Mouse (Mus musculus) hindlimb bud, embryonic 11.5 days (tissue): Measurements from ENCODE around the gene Gm13119.
"Not testable (repeated sequence)": the region's sequence is repeated elsewhere in the genome, so short reads cannot be mapped to it uniquely, and the experiment has no call there.

ENCODE experiments used
- DNase-seq: peaks from one replicate; pipeline ENCODE4 v3.0.0-alpha.2; 2012; ENCODE audit warnings: low read depth, low spot score; ENCODE audit errors: extremely low spot score

The Gm13119 gene

DNA sequence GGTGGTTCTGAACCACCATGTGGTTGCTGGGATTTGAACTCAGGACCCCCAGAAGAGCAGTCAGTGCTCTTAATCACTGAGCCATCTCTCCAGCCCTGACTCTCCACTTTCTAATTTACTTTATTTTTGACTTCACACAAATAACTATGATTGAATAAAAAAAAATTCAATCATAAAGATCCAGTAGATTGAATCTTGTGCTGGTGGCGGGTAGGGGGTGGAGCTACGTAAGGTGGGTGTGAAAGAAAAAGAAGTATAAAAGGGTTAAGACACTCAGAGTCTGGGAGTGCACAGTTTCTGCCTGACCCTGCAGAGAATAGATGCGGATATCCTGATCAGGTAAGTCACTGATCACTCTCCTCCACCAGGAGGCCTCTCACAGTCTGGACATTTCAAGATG is at the start of gene Gm13119:
Gm13119 (plus strand) TSS at position 301 of the 400 bp plus-strand sequence.
- DNase-seq, result not testable (repeated sequence)

DNA sequence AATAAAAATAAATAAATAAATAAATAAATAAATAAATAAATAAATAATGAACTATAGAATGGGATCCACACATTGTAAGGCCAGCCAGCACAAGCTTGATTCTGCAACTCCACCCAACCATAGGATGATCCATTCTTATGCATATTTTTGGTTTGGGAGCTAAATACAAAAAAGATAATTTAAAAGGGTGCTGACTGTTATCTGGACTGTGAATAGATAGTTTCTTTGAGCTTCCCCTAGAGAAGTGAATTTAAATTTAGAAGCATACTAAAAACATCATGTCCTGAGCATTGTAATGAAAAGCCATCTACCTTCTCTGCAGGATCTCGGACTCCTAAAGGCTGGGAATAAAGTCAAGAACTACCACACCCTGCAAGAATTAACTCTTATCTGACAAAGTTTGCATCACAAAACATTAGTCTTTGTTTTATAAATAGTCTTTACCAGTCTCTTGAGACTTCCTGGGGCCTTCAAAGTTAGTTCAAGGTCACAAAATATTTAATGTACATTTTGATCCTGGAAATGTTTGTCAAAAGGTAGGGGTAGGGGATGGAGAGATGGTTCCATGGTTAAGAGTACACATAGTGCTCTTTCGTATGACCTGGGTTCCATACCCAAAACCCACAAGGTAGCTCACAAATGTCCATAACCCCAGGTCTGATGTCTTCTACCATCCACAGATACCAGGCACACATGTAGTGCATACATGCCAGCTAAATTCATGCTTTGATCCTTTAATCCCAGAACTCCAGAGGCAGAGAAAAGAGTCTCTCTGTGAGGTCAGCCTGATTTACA is 44.9 kb upstream of the Gm13119 start:
- not testable (repeated sequence) for DNase-seq

DNA sequence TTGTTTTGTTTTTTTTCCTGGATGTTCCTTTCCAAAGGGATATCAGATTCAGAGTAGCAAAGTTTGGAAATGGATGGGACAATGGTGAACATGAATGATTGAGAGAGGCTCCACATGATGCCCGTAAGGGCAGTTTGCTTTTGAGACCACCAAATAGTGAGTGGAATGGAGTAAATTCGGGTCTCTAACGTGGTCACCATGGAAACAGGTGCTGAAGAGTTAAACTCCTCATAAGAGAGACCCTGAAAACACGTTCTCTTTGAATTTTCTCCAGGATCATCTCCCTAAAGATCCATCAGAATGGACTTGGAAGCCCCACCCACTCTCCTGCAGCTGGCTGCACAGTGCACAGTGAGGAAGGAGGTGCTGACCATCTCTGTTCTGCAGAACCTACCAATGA is 27.8 kb upstream of the Gm13119 start, which contains the start of gene Gm13128:
Gm13128 (plus strand) TSS at position 301 of the 400 bp plus-strand sequence.
- DNase-seq, result not testable (repeated sequence)

DNA sequence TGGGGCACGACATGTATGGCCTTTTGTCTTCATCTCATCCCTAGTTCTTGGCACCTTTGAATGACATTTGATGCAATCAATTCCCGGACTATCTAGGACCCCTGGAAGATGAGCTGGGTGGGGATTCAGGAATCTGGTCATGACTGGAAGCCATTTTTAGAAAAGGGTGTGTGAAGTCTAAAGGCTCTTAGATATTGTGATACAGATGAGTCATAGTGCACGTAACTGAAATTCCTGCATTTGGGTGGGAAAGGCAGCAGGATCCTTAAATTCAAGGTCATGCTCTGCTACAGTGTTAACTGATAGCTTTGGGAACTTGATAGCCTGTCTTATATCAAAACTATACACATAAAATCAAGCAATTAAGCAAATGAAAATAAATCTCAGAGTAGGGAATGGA is 21.9 kb upstream of the Gm13119 start:
- not testable (repeated sequence) for DNase-seq

DNA sequence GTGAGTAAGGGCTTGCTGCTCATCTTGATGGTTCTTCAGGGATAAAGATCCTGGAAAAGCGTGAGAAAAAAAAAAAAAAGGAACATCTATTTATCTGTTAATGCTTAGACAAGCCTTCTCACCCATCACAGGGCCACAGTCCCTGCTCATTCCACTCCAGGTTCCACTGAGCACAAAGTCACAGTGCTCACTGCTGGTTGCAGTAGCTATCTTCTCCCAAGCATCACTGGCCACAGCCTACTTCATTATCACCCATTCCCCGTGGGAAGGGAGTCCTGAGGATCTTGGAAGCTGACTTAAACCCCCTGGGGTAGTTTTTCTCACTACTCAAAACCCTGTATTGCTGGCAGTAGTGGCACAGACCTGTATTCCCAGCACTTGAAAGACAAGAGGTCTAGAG is 20.2 kb downstream of the Gm13119 start, which contains the start of gene Pramef20:
Pramef20 (minus strand) TSS at position 23 of the 400 bp plus-strand sequence.
- no peak for DNase-seq

DNA sequence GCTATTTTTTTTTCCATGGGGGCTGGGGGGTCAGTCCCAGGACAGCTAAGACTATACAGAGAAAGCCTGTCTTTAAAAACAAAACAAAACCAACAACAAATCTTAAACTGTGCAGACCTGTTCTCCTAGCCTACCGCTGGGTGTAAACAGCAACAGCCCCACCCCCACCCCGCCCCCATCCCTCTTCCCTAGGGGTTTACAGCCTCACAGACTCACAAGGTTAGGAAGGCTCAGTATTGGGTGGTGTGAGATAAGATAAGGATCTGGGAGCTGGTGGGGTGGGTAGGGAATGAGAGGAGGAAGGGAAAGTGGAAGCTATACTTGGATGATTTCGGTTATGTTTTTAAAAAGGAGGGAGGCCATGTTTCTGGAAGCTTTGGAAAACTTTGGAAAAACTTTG is 38.6 kb downstream of the Gm13119 start:
- no peak for DNase-seq

DNA sequence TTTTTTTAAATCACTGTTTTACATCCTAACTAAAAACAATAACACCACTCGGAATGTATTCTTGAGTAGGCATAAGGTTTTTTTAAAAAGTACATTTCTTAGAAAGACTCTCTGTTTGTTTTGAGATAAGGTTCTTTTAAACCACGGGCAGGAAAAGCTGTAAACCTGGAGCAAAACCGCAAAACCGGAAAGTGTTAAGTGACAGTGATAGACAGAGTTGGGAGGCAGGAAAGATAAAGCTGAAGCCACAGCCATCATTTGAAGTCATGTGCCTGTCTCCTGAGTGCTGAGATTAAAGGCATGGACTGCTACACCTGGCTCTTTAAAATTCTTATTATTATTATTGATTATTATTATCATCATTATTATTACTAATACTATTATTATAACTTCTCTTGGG is 45.0 kb downstream of the Gm13119 start:
- no peak for DNase-seq

DNA sequence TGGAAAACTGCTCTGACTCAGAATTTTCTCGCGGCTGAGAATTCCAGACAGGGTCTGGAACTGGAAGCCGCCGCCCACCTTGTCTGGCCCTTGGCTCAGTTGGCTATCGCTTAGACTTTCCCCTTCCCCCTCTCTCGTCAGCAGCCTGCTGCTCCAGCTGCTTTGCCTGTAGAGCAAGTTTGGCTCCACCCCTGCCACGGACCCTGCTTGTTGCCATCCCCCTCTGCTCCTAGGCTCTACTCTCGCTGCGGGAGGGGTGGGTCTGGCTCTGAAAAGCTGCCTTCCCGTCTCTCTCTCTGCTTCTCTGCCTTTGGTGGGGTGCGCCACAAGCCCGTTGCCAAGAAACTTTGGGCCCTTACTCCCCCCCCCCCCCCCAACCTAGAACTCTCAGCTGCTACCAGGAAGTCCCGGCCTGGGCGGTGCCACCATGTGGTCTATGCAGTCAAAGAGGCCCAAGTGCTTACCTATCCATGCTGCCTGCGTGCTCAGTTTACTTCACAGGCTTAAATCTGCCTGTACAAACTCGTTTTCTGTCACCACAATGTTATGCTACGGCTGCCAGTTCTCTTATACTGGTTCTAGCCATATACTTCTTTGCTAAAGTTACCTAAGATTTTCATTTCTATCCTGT is 46.8 kb downstream of the Gm13119 start:
- DNase-seq, result peak; percentile 37

DNA sequence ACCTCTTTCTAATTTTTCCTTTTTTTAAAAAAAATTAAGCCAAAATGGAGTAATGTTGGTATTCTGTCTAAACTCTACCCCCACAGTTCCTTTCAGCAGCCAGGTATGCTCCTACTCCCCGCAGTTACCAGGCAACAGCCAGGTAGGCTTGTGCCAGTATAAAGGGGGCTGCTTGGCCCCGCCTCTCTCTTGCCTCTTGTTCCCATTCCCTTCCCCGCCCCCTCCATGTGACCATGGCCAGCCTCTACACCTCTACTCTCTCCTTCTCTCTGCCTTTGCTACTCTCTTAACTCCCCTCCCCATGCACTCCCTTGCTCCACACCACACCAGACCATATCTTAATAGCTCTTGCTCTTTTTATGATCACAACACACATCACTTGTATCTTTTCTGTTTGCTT is 48.5 kb downstream of the Gm13119 start:
- no peak for DNase-seq

DNA sequence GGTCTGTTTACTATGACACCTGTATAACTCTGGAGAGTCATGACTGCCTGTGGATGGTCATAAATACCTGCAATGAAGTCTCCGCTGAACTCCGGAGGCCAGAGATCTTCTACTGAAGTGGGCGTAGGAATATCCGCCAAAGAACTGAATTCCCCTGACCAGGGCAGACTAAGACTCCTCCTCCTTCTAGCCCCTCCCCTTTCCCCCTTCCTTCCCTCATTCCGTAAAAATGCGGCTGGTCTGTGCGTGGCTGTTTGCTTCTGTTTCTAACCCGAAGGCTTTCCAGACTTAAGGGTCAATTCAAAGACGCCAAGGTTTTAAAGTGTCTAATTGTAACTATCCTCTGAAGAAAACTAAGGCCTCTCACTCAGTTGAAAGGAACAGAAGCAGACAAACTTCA is 50.5 kb downstream of the Gm13119 start, which contains the start of gene Pramef12:
Pramef12 (minus strand) TSS at position 175 of the 400 bp plus-strand sequence.
- no peak for DNase-seq
